Mouse (Mus musculus): ENCODE results near the gene Ttc33. TPM values are rescaled to one million over a fixed set of nuclear protein-coding genes. Genes with fewer than 3 reads are reported as not detected.

Gene Ttc33
- total RNA-seq, 1 experiment: 24.2 TPM

DNA sequence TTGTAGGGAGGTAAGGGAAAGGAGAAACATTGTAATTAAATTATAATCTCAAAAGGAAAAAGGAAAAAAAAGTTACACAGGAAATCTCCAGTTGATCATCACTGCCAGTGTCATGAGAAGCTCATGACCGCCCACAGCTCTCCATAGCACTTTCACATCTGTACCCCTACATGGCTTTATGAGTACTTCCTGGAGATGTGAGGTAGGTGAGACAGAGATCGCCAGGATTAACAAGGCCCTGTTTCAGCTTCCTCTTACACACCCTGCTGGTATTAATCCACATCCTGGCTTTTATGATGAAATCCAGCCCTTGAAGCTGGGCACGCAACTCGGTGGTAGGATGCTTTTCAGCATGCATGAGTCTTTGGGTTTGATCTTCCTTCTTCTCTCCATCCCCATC lies 64.9 kb downstream of the Ttc33 start:
- Histone ChIP-seq H3K27ac (ENCODE audit: insufficient read depth, low read depth, low read length, poor library complexity, severe bottlenecking) (no peak overlapping the region), H3K4me1 (ENCODE audit: control insufficient read depth in 2 of 2, insufficient read depth in 2 of 2, low read length in 2 of 2, poor library complexity in 1 of 2) (no peaks in the 10 kb centered on the region), H3K9me3 (ENCODE audit: control insufficient read depth, insufficient read depth, low read depth, low read length) (no peaks in the 10 kb centered on the region), H3K9ac (ENCODE audit: insufficient read depth, low read depth, low read length, poor library complexity, severe bottlenecking) (no peak overlapping the region), H3K36me3 (ENCODE audit: control insufficient read depth, insufficient read depth, low read length, poor library complexity, severe bottlenecking) (no peaks in the 10 kb centered on the region), H3K4me3 (ENCODE audit: insufficient read depth in 1 of 2, low read depth in 1 of 2, low read length in 2 of 2, poor library complexity in 1 of 2, severe bottlenecking in 1 of 2) (no peak overlapping the region)
- DNase-seq (ENCODE audit: low read depth, low spot score): no peak
- TF ChIP-seq HCFC1 (IDR thresholded peaks at IDR 0.05; ENCODE audit: borderline replicate concordance, insufficient read depth, low read length) (no peak), ZNF384 (IDR thresholded peaks at IDR 0.05; ENCODE audit: low read depth, low read length) (no peak), ZC3H11A (IDR thresholded peaks at IDR 0.05; ENCODE audit: borderline replicate concordance, low read depth, low read length) (no peak)
- in situ Hi-C loops (cut with MboI; ENCODE audit: low sequenced_read_pairs in 2 of 2, unreplicated experiment in 2 of 2): no loop called here

- DNase-seq (ENCODE audit: low read depth, low spot score): no peak
- Histone ChIP-seq H3K4me3 (ENCODE audit: insufficient read depth in 1 of 2, low read depth in 1 of 2, low read length in 2 of 2, poor library complexity in 1 of 2, severe bottlenecking in 1 of 2) (no peak overlapping the region), H3K27ac (ENCODE audit: insufficient read depth, low read depth, low read length, poor library complexity, severe bottlenecking) (no peak overlapping the region), H3K36me3 (ENCODE audit: control insufficient read depth, insufficient read depth, low read length, poor library complexity, severe bottlenecking) (no peaks in the 10 kb centered on the region), H3K9me3 (ENCODE audit: control insufficient read depth, insufficient read depth, low read depth, low read length) (no peaks in the 10 kb centered on the region), H3K9ac (ENCODE audit: insufficient read depth, low read depth, low read length, poor library complexity, severe bottlenecking) (no peak overlapping the region), H3K4me1 (ENCODE audit: control insufficient read depth in 2 of 2, insufficient read depth in 2 of 2, low read length in 2 of 2, poor library complexity in 1 of 2) (no peaks in the 10 kb centered on the region)
- in situ Hi-C loops (cut with MboI; ENCODE audit: low sequenced_read_pairs in 2 of 2, unreplicated experiment in 2 of 2): no loop called here
- no peak for TF ChIP-seq ZNF384 (IDR thresholded peaks at IDR 0.05; ENCODE audit: low read depth, low read length)
- no peak for TF ChIP-seq ZC3H11A (IDR thresholded peaks at IDR 0.05; ENCODE audit: borderline replicate concordance, low read depth, low read length)
- TF ChIP-seq CHD2 (IDR thresholded peaks at IDR 0.05; ENCODE audit: low read depth, low read length): no peak
- no peak for TF ChIP-seq MAFK (IDR thresholded peaks at IDR 0.05; ENCODE audit: insufficient read depth, low read depth, low read length)
- TF ChIP-seq HCFC1 (IDR thresholded peaks at IDR 0.05; ENCODE audit: borderline replicate concordance, insufficient read depth, low read length): no peak
Observed at GRCm38 (mm10) chr15:5260183-5260582, 74.9 kb downstream of the Ttc33 start.

DNA sequence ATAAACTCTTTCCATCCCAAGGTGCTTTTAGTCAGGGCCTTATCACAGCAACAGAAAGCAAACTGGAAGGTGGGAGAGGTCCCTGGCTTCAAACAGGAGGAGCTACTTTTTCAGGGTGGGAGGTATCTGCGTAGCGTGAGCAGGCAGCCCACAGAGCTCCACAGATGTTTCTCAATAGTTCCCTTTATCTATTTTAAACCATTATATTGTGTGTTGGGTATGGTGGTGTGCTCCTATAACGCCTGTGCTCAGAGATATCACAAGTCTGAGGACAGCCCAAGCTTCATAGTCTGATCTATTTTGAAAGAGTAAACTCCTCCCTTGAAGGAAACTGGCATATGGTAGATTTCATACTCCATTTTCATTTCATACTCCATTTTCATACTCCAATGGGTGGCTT lies 75.7 kb downstream of the Ttc33 start:
- no peak for DNase-seq (ENCODE audit: low read depth, low spot score)
- Histone ChIP-seq H3K36me3 (ENCODE audit: control insufficient read depth, insufficient read depth, low read length, poor library complexity, severe bottlenecking) (no peaks in the 10 kb centered on the region), H3K4me3 (ENCODE audit: insufficient read depth in 1 of 2, low read depth in 1 of 2, low read length in 2 of 2, poor library complexity in 1 of 2, severe bottlenecking in 1 of 2) (no peak overlapping the region), H3K9ac (ENCODE audit: insufficient read depth, low read depth, low read length, poor library complexity, severe bottlenecking) (no peak overlapping the region), H3K27ac (ENCODE audit: insufficient read depth, low read depth, low read length, poor library complexity, severe bottlenecking) (no peak overlapping the region), H3K4me1 (ENCODE audit: control insufficient read depth in 2 of 2, insufficient read depth in 2 of 2, low read length in 2 of 2, poor library complexity in 1 of 2) (no peaks in the 10 kb centered on the region), H3K9me3 (ENCODE audit: control insufficient read depth, insufficient read depth, low read depth, low read length) (no peaks in the 10 kb centered on the region)
- TF ChIP-seq CHD2 (IDR thresholded peaks at IDR 0.05; ENCODE audit: low read depth, low read length) (no peak), ZNF384 (IDR thresholded peaks at IDR 0.05; ENCODE audit: low read depth, low read length) (no peak), MAFK (IDR thresholded peaks at IDR 0.05; ENCODE audit: insufficient read depth, low read depth, low read length) (no peak), HCFC1 (IDR thresholded peaks at IDR 0.05; ENCODE audit: borderline replicate concordance, insufficient read depth, low read length) (no peak), ZC3H11A (IDR thresholded peaks at IDR 0.05; ENCODE audit: borderline replicate concordance, low read depth, low read length) (no peak)
- in situ Hi-C loops (cut with MboI; ENCODE audit: low sequenced_read_pairs in 2 of 2, unreplicated experiment in 2 of 2): no loop called here

DNA sequence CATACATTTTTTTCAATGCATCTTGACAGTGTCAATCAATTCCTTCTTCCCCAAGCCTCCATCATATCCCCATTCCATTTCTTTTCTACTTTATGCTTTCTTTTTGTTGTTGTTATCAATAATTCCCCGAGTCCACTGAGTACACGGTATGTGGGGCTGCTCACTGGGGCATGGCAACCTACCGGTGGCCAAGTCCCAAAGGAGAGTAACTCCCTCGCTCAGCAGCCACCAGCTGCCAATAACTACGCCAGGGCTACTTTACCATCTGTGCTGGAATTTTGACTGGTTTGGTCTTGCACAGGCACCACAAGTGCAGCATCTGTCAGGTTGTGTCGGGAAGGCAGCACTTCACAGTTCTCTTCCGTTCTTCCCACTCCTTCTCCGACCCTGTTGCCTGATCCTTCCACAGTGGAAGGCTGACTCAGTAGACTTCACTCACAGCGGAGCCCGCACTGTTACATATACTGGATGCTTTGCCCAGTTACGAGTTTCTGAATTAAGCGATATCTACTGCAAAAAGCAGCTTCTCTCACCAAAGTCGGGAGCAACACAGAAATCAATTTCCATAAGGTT lies 76.9 kb downstream of the Ttc33 start:
- H3K36me3 ChIP-seq (ENCODE audit: control insufficient read depth, insufficient read depth, low read length, poor library complexity, severe bottlenecking): no peaks in the 10 kb centered on the region
- H3K27ac ChIP-seq (ENCODE audit: insufficient read depth, low read depth, low read length, poor library complexity, severe bottlenecking): no peak overlapping the region
- no peak for TF ChIP-seq CHD2 (IDR thresholded peaks at IDR 0.05; ENCODE audit: low read depth, low read length)
- no peak for TF ChIP-seq MAFK (IDR thresholded peaks at IDR 0.05; ENCODE audit: insufficient read depth, low read depth, low read length)
- no peak for TF ChIP-seq ZC3H11A (IDR thresholded peaks at IDR 0.05; ENCODE audit: borderline replicate concordance, low read depth, low read length)
- no peak for TF ChIP-seq HCFC1 (IDR thresholded peaks at IDR 0.05; ENCODE audit: borderline replicate concordance, insufficient read depth, low read length)
- TF ChIP-seq ZNF384 (IDR thresholded peaks at IDR 0.05; ENCODE audit: low read depth, low read length): no peak
- no peaks in the 10 kb centered on the region for H3K9me3 ChIP-seq (ENCODE audit: control insufficient read depth, insufficient read depth, low read depth, low read length)
- H3K4me1 ChIP-seq (ENCODE audit: control insufficient read depth in 2 of 2, insufficient read depth in 2 of 2, low read length in 2 of 2, poor library complexity in 1 of 2): no peaks in the 10 kb centered on the region
- in situ Hi-C loops (cut with MboI; ENCODE audit: low sequenced_read_pairs in 2 of 2, unreplicated experiment in 2 of 2): no loop called here
- DNase-seq (ENCODE audit: low read depth, low spot score): no peak
- no peak overlapping the region for H3K4me3 ChIP-seq (ENCODE audit: insufficient read depth in 1 of 2, low read depth in 1 of 2, low read length in 2 of 2, poor library complexity in 1 of 2, severe bottlenecking in 1 of 2)
- no peak overlapping the region for H3K9ac ChIP-seq (ENCODE audit: insufficient read depth, low read depth, low read length, poor library complexity, severe bottlenecking)

Data from ES-E14 (cell line).